Mouse (Mus musculus) midbrain, postnatal 0 days (tissue): Measurements from ENCODE around the gene Ppp1r3d. TPM values are rescaled to one million over a fixed set of nuclear protein-coding genes. Genes with fewer than 3 reads are reported as not detected.

Source experiments
- ATAC-seq: fragments of 200-750 bp; cut with Nextera tagmentation; 2 replicates; pipeline ENCODE4 v1.8.0; 2017; ENCODE audit warnings: moderate number of reproducible peaks, mild to moderate bottlenecking, moderate TSS enrichment, moderate library complexity; ENCODE audit not compliant: low FRiP score
- DNase-seq: peaks from one replicate; pipeline ENCODE4 v3.0.0-alpha.2; 2015; ENCODE audit warnings: low spot score
- H3K27ac ChIP-seq: fragments of 300-500 bp; sonication (generic); 2 replicates; pipeline ENCODE4 v1.5.1; 2014; ENCODE audit warnings: low read depth, mild to moderate bottlenecking, low read length, mixed read lengths
- H3K27me3 ChIP-seq: fragments of 300-500 bp; sonication (generic); 2 replicates; pipeline ENCODE4 v1.6.1; 2014; ENCODE audit warnings: low read length, control low read depth, mixed read lengths; ENCODE audit not compliant: insufficient read depth
- H3K36me3 ChIP-seq: fragments of 300-500 bp; sonication (generic); 2 replicates; pipeline ENCODE4 v1.6.1; 2014; ENCODE audit warnings: low read length, control low read depth, mixed read lengths; ENCODE audit not compliant: insufficient read depth
- H3K4me1 ChIP-seq: fragments of 300-500 bp; sonication (generic); 2 replicates; pipeline ENCODE4 v1.6.1; 2014; ENCODE audit warnings: mild to moderate bottlenecking, control low read depth, antibody characterized with exemption, low read length, mixed read lengths; ENCODE audit not compliant: insufficient read depth
- H3K4me2 ChIP-seq: fragments of 300-500 bp; sonication (generic); 2 replicates; pipeline ENCODE4 v1.6.1; 2014; ENCODE audit warnings: low read depth, mild to moderate bottlenecking, low read length, mixed read lengths; ENCODE audit not compliant: poor library complexity, severe bottlenecking
- H3K4me3 ChIP-seq: fragments of 300-500 bp; sonication (generic); 2 replicates; pipeline ENCODE4 v1.5.1; 2014; ENCODE audit warnings: low read depth, mild to moderate bottlenecking, low read length, moderate library complexity
- H3K9ac ChIP-seq: fragments of 300-500 bp; sonication (generic); replicated peaks from 2 replicates; pipeline ENCODE4 v1.6.1; 2014; ENCODE audit warnings: mild to moderate bottlenecking, low read length, moderate library complexity, mixed read lengths; ENCODE audit not compliant: poor library complexity, severe bottlenecking
- H3K9me3 ChIP-seq: fragments of 300-500 bp; sonication (generic); 2 replicates; pipeline ENCODE4 v1.6.1; 2016; ENCODE audit warnings: low read length, control low read depth
- CTCF ChIP-seq: IDR thresholded peaks from 2 replicates; pipeline ENCODE4 v1.5.1; 2016; ENCODE audit warnings: antibody characterized with exemption, mild to moderate bottlenecking
- WGBS: fragments of 180-500 bp; shearing (Covaris S2); extraction: QIAGEN DNeasy Blood & Tissue Kit; methylation state at CpG from one replicate; pipeline ENCODE4 v1.1.7; 2014; 5-methylcytosine and 5-hydroxymethylcytosine counted together
- polyA plus RNA-seq: library from polyadenylated mRNA; unstranded; fragments of >200 nt; fragmentation: Nextera tagmentation; extraction: Ambion mirVana; gene quantifications from 2 replicates; pipeline ENCODE4 v1.2.1, GENCODE M21; 2015
- total RNA-seq: library from RNA; depleted of rRNA; stranded (reverse); fragments of >200 nt; gene quantifications from 2 replicates; pipeline ENCODE4 v1.2.3, GENCODE M21; 2014; rRNA removed

Gene Ppp1r3d
- total RNA-seq (11.3 and 16.6 TPM in 2 replicates), polyA plus RNA-seq (4.6 TPM in 2 replicates)

DNA sequence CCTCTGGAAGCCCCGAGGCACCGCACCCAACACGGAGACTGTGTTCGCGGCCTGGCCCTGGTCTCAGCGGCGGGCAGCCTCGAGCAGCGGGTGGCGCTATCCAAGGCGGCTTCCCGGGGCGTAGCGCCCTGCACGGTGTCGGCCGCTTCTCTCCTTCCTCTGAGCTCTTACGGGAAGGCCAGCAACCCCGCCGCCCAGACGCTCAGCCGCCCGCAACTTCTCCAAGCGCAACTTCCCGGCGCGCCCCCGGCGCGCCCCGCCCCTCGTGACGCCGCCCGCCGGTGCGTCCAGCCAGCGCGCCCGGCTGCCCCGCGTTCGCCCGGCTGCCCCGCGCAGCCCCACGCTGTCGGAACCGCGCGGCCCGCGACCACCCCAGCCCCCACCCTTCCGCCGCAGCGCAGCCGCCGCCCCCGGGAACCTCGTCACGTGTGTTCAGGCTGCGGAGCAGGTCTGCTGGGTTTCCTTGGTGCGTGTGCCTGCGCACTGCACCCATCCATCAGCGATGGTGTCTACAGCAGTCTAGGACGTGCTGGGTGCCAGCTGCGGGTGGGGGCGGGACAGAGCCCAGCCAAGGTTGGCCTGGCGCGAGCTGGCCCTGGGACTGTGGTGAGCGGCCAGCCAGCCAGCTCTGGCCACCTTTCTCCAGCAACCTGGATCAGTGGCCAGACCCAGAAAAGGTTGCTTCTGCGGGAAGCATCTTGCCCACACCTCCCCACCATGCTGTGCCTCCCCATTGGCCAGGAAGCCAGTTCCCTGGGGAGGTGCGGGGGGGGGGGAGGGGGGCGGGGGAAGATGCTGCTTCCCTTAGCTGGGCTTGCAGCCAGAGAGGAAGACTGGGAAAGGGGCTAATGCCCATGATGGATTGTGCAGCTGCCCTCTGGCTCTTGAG is at the start of gene Ppp1r3d, which contains the start of gene Fam217b:
Gene Ppp1r3d, minus strand, starts transcription at position 212 of the 889 bp plus-strand sequence.
Gene Fam217b, plus strand, starts transcription at position 264 of the 889 bp plus-strand sequence.
- ATAC-seq, result peak; percentile 82
- peak within 1 kb of the TSS; percentile 99 for H3K4me2 ChIP-seq
- under 1% methylated on average over 53 of the region's 74 CpGs for WGBS
- H3K4me1 ChIP-seq, result peaks cover 11% of the 10 kb centered on the region; the same call in 1 of the 2 replicates
- H3K27me3 ChIP-seq, result 0 out of 2 replicates have a peak, but pooled peaks cover 4% of the 10 kb centered on the region
- peak within 1 kb of the TSS; percentile 74 for H3K27ac ChIP-seq
- DNase-seq, result peak; percentile 57
- H3K4me3 ChIP-seq, result peak within 1 kb of the TSS; percentile 68
- no peaks in the 10 kb centered on the region for H3K9me3 ChIP-seq
- TF ChIP-seq CTCF, result peak; percentile 30
- H3K36me3 ChIP-seq, result peaks cover 7% of the 10 kb centered on the region; the same call in 1 of the 2 replicates
- H3K9ac ChIP-seq, result peak within 1 kb of the TSS; percentile 67

DNA sequence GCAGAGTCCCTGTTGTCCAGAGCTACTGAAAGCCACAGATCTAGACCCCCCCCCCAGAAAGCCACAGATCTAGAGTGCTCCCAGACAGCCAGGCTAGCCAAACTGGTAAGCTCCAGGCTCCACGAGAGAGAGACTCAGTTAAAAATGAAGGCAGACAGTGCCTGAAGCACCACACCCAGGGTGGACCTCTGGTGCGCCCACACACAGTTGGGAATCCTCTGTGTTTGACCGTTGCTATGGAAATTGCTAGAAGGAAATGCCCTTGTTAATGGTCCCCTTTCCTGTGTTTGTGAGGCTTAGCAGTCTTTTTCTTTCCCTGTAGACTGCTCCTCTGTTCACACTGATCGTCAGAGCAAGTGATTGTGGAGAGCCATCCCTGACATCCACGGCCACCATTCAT is 46.1 kb upstream of the Ppp1r3d start:
- no peak for DNase-seq
- peaks cover 8% of the 10 kb centered on the region; the same call in 1 of the 2 replicates for H3K4me1 ChIP-seq

GRCm38 (mm10) chr2:178457414-178457813 is 43.1 kb upstream of the Ppp1r3d start:
- no peaks in the 10 kb centered on the region for H3K36me3 ChIP-seq
- peaks cover 11% of the 10 kb centered on the region for H3K4me1 ChIP-seq
- DNase-seq (no peak), ATAC-seq (no peak)
- no peaks in the 10 kb centered on the region for H3K9me3 ChIP-seq
- TF ChIP-seq CTCF, result no peak
- no peak overlapping the region for H3K9ac ChIP-seq
- H3K4me2 ChIP-seq, result no peak overlapping the region
- WGBS, result 92% methylated on average over 6 of the region's 6 CpGs
- no peaks in the 10 kb centered on the region for H3K27me3 ChIP-seq
- H3K4me3 ChIP-seq, result no peak overlapping the region
- no peak overlapping the region for H3K27ac ChIP-seq

More for the DNA sequence above, 46.1 kb upstream of the Ppp1r3d start:
- Histone ChIP-seq H3K9me3 (no peaks in the 10 kb centered on the region), H3K4me2 (no peak overlapping the region), H3K36me3 (no peaks in the 10 kb centered on the region), H3K9ac (no peak overlapping the region), H3K27ac (no peak overlapping the region), H3K4me3 (no peak overlapping the region), H3K27me3 (no peaks in the 10 kb centered on the region)
- no peak for ATAC-seq
- WGBS, result 51% methylated on average over 5 of the region's 5 CpGs
- TF ChIP-seq CTCF, result no peak

DNA sequence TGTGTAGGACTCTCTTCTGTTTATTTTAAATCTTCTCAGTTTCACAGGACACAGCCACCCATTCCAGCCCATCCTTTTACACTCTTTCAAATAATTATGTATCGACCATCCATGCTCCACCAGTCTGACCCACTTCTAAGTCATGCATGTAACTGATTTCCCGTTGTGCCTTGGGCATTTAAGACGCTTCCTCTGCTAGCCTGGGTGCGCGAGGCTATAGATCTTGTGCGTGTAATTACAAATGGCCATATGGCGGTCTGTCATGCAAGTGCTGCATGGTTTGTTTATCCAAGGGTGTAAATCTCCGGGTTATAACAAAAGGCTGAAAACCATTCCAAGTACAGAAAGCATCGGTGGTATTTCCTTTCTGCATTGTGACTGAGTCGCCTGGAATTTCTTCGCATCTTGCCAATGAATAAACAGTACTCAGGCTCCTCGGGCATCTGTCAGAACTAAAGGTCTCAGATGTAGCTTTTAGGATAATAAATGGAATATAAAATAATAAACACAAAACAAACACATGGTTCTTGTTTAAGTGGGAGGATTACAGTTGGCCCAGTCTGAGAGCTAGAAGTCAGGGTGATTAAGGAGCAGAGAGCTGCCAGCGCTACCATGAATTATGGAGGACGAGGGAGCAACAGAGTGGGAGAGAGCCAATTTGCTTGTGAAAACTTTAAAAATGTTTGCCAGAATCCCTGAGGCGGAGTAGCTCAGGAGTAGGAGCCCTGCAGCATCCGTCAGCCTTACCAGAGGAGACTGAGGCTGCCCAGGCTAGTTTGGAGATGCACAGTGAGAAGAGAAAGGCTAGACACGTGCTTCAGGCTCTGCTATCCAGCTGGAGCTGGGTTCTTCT is 40.6 kb upstream of the Ppp1r3d start:
- Histone ChIP-seq H3K4me1 (peaks cover 3% of the 10 kb centered on the region; the same call in 1 of the 2 replicates), H3K4me2 (no peak overlapping the region), H3K4me3 (no peak overlapping the region), H3K9ac (no peak overlapping the region), H3K9me3 (no peaks in the 10 kb centered on the region), H3K36me3 (no peaks in the 10 kb centered on the region), H3K27ac (peak overlapping the region; percentile 48; the same call in 1 of the 2 replicates), H3K27me3 (no peaks in the 10 kb centered on the region)
- WGBS, result 24% methylated on average over 17 of the region's 17 CpGs
- TF ChIP-seq CTCF, result no peak
- DNase-seq (peak; percentile 70), ATAC-seq (peak; percentile 54; the same call in 1 of the 2 replicates)

GRCm38 (mm10) chr2:178450961-178451360 is 36.7 kb upstream of the Ppp1r3d start:
- ATAC-seq, result no peak
- Histone ChIP-seq H3K27me3 (no peaks in the 10 kb centered on the region), H3K36me3 (no peaks in the 10 kb centered on the region), H3K4me3 (no peak overlapping the region), H3K9ac (no peak overlapping the region), H3K9me3 (no peaks in the 10 kb centered on the region), H3K4me1 (peaks cover 3% of the 10 kb centered on the region; the same call in 1 of the 2 replicates), H3K4me2 (no peak overlapping the region), H3K27ac (no peak overlapping the region)
- WGBS, result 63% methylated on average over 10 of the region's 10 CpGs
- TF ChIP-seq CTCF, result no peak
- no peak for DNase-seq
